Mouse (Mus musculus): ENCODE data around the gene Ntrk2. TPM values are rescaled to one million over a fixed set of nuclear protein-coding genes. Genes with fewer than 3 reads are reported as not detected.
"Not testable (repeated sequence)": the region's sequence is repeated elsewhere in the genome, so short reads cannot be mapped to it uniquely, and the experiment has no call there.

Gene Ntrk2
- polyA plus RNA-seq, 1 experiment, result 3.2 TPM

GRCm38 (mm10) chr13:59040156-59040915 lies 234.0 kb downstream of the Ntrk2 start:
- DNase-seq (ENCODE audit: low spot score), result no peak

GRCm38 (mm10) chr13:59041013-59041764 lies 234.8 kb downstream of the Ntrk2 start:
- DNase-seq (ENCODE audit: low spot score), result no peak

- no peak for DNase-seq (ENCODE audit: low spot score)
Observed at GRCm38 (mm10) chr13:59052188-59052587, 245.8 kb downstream of the Ntrk2 start.

GRCm38 (mm10) chr13:59054331-59054730 lies 248.0 kb downstream of the Ntrk2 start:
- DNase-seq (ENCODE audit: low spot score), result not testable (repeated sequence)

GRCm38 (mm10) chr13:59056859-59057258 lies 250.5 kb downstream of the Ntrk2 start:
- no peak for DNase-seq (ENCODE audit: low spot score)

- DNase-seq (ENCODE audit: low spot score), result no peak
Observed at GRCm38 (mm10) chr13:59057886-59058285, 251.5 kb downstream of the Ntrk2 start.

GRCm38 (mm10) chr13:59059118-59059517 lies 252.7 kb downstream of the Ntrk2 start:
- DNase-seq (ENCODE audit: low spot score), result no peak

- DNase-seq (ENCODE audit: low spot score), result no peak
Observed at GRCm38 (mm10) chr13:59065677-59066076, 259.3 kb downstream of the Ntrk2 start.

- peak; percentile 56 for DNase-seq (ENCODE audit: low spot score)
Observed at GRCm38 (mm10) chr13:59073635-59074256, 267.4 kb downstream of the Ntrk2 start.

- DNase-seq (ENCODE audit: low spot score), result no peak
Observed at GRCm38 (mm10) chr13:59076489-59076888, 270.1 kb downstream of the Ntrk2 start.

- no peak for DNase-seq (ENCODE audit: low spot score)
Observed at GRCm38 (mm10) chr13:59079761-59080461, 273.5 kb downstream of the Ntrk2 start.

- DNase-seq (ENCODE audit: low spot score), result no peak
Observed at GRCm38 (mm10) chr13:59080468-59080867, 274.1 kb downstream of the Ntrk2 start.

GRCm38 (mm10) chr13:59089016-59089415 lies 282.6 kb downstream of the Ntrk2 start:
- no peak for DNase-seq (ENCODE audit: low spot score)

GRCm38 (mm10) chr13:59091138-59091971 lies 285.0 kb downstream of the Ntrk2 start:
- DNase-seq (ENCODE audit: low spot score), result no peak

GRCm38 (mm10) chr13:59092045-59092857 lies 285.9 kb downstream of the Ntrk2 start:
- no peak for DNase-seq (ENCODE audit: low spot score)

GRCm38 (mm10) chr13:59092858-59093154 lies 286.4 kb downstream of the Ntrk2 start:
- DNase-seq (ENCODE audit: low spot score), result no peak

GRCm38 (mm10) chr13:59094722-59095121 lies 288.4 kb downstream of the Ntrk2 start:
- DNase-seq (ENCODE audit: low spot score), result no peak

GRCm38 (mm10) chr13:59095811-59096391 lies 289.5 kb downstream of the Ntrk2 start:
- DNase-seq (ENCODE audit: low spot score), result no peak

GRCm38 (mm10) chr13:59100086-59100485 lies 293.7 kb downstream of the Ntrk2 start:
- DNase-seq (ENCODE audit: low spot score), result no peak

- DNase-seq (ENCODE audit: low spot score), result not testable (repeated sequence)
Observed at GRCm38 (mm10) chr13:59107791-59108190, 301.4 kb downstream of the Ntrk2 start.
